Mouse (Mus musculus) layer of hippocampus, postnatal 10 days (tissue): ENCODE measurements at regions not wholly inside any gene's neighbourhood (a gene's known extent, or its start where the extent isn't known, plus 50 kb on each side); places are given as distances from the start of the nearest gene placed in this dataset.
A peak's percentile ranks its signal among the peaks of the same experiment; 100 is the strongest.

Experiments
- DNase-seq, 2 experiments: peaks; one replicate each; pipeline ENCODE4 v3.0.0; 2021; ENCODE audit warnings: low spot score in 2 of 2

DNA sequence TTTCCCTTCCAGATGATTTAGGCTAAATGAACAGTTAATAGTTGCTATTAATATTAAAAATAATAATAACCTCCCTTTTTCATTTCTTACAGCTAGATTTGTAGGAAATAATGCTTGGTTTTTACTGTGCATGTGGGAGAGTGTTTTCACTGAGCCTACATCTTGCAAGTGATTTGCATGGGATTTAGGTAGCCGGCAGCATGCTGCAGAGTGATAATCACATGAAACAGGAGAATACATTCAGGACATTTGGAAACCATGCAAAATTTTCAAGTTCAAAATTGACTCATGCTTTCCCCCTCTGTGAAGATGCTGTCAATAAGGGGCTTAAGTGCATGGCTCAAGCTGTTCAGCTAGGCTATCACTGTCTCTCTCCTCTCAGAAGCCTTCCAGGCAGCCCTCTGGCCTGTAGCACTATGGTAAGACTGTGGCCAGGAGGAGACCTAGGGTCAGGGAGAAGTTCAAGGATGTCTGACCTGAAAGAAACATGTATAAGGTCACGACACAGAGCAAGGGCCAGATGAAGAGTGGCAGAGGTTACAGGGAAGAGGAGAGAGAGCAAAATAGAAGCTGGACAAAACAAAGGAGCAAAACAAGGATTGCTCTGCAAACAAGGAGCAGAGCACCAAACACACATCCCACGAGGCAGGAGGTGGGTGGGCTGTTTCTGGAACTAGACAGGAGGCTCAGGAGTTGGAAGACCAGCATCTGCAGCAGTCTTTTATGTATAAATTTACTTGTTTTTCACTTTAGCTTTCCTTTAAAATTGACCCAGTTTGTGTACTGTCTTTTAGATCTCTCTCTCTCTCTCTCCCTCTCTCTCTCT is 177.5 kb downstream of the Tmem161b start:
- DNase-seq = peak in 1 of 2 experiments; percentile 24

DNA sequence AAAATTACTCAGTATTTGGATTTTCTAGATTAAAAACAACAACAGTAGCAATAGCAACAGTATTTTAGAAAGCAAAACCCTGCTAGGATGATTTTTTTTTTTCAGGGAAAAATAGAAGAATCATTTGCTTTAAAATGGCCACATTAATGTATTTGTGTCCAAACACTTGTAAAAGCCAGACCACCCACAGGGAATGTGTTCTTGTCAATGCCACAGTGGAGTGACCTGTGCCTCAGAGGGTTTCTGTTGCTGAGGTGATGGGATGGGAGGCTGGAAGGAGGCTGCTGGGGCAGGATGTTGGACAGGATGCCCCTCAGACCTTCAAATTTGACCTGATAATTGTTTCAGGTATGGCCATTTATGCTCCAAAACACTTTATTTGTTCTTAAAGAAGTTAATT is 178.9 kb downstream of the Tmem161b start:
- DNase-seq = no peak

DNA sequence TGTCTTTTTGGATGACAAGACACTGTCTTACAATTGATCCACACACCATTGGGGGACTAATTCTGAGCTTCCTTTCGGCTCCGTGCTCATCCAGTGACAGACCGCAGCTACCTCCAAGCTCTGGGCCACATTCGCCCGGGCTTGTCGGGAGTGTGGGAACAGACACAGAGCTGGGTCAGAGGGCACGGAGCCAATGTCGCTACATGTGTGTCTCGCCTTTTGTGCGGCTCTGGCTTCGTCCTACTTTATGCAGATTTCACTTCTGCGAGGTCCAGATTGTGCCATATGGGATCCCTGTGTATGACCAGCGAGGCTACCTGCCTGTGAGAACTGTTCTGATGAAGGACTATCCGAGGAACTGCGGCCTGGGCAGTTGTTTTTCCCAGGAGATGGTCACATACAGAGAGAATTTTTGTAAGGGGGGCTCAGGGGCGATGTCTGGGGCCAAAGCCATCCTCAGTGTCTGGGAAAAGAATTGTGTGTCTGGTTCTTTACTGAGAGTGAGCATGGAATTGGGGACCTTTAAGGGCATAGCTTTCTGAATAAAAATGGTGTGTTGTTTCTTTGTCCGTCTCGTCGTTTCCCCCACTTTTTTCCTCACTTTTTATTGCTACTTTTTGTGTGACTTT is 182.6 kb downstream of the Tmem161b start:
- peak; percentile 43 to 56 for DNase-seq

DNA sequence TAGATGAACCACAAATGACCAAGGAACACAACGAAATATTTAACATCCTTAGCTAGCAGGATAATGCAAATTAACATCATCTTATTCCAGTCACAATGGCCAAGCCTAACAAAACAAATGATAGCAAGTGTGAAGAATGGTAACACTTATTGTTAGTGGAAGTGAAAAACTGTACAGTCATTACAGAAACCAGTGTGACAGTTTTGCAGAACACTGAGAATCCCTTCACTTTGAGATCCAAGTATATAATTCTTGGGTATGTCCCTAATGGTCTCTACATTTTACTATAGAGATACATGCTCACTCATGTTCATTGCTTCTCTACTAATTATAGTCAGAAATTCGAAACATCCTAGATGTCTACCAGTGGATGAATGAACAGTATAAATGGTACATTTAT is 212.3 kb downstream of the Tmem161b start:
- no peak for DNase-seq

DNA sequence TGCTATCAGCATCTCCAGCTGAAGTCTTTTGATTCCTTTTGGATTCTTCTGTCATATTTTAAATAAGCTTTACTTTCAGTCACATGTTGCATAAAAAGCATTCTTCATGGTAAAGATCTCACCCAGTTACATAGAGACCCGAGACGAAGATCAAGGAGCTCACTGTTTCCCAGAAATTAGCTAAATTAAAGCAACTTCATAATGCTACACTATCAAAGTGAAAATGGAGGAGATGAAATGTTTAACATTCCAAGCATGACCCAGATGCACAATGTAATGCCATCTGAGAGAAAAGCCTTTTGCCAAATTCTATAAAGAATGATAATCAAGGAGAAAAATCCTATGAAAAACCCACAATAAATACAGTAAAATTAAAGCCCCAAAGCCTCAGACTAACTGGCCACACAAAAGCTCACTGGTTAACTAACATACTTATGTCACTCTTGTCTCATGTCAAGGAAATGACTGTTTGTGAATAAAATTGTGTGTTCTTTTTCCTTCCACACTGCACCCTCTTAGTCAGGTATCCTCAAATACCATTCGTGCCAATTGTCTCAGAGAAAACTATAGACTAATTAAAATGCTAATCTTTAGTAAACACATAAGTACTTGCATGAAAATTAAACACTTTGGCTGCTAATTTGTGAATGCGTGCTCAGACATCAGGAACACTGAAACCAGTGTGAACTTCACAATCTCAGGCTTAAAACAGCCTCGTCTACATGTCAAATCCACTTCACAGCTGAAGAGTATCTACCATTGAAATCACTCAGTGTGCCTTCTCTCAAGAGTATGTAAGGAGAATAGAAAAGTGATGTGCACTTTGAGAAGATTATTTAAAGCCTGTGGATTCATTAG is 215.7 kb downstream of the Tmem161b start:
- no peak for DNase-seq

DNA sequence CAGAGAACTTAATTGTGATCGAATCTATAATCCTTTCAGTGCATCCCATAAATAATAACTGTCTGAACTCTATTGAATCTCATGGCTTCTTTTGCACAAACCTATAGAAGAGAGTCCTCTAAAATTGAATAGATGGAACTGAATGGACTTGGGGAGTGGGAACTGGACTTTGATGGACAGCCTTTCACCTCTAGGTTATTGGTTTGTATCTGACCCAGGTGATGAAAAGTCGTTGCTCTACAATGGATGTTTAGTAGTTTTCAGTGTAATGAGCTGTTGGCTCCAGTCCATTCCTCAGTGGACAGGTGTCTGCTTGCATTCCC is 216.3 kb downstream of the Tmem161b start:
- no peak for DNase-seq

DNA sequence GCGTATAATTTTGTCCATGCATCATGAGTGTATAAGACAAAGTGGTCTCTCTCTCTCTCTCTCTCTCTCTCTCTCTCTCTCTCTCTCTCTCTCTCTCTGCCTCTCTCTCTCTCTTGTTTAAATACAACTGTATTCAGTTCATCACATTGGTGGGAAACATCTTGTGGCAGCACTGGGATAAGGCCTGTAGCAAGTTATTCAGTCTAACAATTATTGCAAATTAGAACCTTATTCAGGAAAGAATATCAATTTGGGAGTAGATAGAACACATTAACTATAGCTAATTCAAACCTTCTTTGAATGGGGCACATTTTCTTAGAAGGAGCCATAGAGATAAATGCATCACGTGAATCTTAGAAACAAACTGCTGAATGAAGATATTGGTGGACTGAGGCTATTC is 226.4 kb downstream of the Tmem161b start:
- no peak for DNase-seq

DNA sequence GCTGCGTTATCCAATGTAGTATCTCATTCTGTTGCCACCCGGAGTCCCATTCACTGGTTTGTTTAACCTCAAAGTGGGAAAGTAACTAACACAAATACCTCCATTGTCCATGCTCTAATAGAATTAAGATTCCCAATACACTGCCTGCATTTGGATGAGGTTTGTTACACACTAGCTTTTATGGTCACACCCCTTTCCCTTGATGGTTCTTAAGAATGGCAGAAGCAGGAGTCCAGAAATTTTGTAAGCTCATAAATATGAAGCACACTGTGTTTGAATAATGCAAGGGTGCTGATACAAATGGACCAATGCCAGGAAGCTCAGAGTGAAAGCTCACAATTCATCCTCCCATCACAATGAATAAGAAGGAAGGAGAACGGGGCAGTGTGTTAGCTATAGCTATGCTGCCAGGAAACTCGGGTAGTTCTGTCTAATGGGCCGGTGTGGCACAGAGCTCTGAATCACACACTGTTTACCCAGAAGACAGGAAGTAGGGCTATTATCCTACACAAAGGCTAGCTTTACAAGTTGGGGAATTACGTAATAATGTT is 227.0 kb downstream of the Tmem161b start:
- DNase-seq = peak; percentile 18 to 49
